Mouse (Mus musculus): ENCODE results near the gene Cypt3.

Gene Cypt3

DNA sequence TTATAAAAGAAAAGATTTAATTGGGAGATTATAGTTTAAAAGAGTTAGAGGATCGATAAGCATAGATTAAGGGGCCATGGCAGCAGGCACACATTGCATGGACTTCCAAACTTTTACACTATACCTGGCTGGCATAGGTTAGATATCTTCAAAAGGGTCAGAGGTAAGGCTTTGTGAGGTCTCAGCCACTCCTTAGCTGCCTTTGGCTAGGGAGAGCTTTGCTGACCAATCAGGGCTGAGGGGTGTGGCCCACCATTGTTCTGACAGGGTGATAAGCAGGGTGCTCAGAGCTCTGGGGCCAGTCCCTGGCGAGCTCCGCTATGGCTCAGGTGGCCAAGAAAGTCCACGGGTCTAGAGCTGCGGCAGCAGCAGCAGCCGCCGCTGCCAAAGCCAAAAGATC, at the start of gene Cypt3:
Cypt3 (plus strand) TSS at position 301 of the 400 bp plus-strand sequence.
- DNase-seq (ENCODE audit: low read depth in 1 of 2, low spot score in 2 of 2) = no peak

DNA sequence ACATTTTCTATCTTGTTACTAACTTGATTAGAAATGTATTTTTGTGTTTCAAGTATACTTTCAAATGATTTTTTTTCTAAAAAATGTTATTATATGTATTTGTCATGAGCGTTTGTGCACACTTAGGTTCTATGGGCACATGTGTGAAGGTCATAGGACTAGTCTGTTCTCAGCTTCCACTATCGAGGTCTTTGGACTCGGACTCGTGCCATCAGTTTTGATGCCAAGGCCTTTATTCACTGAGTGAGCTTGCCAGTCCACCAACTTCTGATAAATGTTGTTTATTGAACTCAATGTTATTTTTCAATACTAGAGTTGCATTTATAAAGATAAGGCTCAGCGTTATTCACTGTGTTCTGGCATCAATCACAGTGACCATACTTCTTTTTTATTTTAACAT, 42.9 kb upstream of the Cypt3 start:
- DNase-seq (ENCODE audit: low read depth in 1 of 2, low spot score in 2 of 2) = no peak

DNA sequence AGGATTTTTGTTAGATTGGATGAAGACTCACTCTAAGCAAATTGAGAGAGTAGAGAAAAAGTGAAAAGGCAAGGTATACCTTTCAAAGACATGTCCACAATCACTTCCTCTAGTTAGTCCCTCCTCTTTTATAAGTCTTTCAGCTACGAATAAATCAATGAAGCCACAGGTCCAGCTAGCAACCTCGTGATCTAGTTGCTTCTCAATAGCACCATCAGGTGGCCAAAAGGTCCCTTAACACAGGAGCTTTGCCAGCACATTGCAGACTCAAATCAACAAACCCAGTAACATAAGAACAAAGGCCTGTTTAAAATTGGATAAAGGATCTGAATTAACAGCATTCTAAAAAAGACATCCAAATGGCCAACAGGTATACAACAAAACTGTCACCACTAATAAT, 30.0 kb upstream of the Cypt3 start:
- no peak for DNase-seq (ENCODE audit: low read depth in 1 of 2, low spot score in 2 of 2)

DNA sequence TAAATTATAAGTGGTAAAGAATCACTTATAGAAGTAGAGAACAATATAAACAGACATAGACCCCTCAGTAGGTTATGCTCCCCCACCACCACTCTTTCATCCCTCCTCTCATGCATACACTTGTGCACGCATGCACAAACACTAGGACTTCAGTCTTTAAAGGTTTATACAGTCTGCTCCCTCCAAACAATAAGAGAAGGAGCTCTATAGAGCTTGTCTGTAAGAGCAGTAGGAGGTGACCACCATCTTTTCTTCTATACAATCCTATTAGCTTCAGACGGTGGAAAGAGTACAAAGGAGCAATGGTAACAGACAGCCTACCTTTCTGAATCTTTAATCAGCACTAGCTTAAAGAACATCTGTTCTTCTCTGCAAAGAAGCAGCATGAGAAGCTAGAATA, 1.8 kb upstream of the Cypt3 start:
- DNase-seq (ENCODE audit: low read depth in 1 of 2, low spot score in 2 of 2) = no peak

DNA sequence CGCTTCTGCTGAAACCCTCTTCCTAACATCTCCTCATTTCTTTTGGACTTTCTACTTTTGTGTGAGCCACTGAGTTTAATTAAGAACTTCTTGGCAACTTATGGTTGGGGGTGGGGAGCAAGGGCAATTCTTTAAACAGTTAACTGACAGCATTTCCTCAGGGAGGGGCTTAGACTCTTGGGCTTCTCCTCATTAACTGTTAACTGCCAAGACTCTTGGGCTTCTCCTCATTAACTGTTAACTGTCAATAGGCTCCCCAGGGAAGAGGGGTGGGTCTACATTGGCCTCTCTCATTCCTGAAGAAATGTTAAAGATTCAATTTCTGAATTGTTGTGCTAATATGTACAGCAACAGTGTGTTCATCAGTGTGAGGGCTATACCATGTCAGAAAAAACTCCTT, 6.3 kb downstream of the Cypt3 start:
- no peak for DNase-seq (ENCODE audit: low read depth in 1 of 2, low spot score in 2 of 2)

DNA sequence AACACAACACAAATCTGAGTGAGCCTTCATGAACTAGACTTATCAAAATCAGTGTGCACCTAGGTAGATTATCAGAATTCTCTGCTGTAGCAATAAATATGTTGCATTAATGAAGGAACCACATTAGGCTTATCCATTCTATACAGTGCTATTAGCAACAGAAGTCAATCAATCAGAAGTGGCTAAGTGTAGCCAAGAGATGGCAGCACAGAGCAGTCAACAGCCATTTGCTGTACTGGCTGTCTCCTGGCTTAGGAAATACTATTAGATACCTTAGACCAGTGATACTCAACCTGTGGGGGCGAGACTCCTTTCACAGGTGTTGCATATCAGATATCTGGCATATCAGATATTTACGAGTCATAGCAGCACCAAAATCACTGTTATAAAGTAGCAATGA, 41.2 kb downstream of the Cypt3 start:
- no peak for DNase-seq (ENCODE audit: low read depth in 1 of 2, low spot score in 2 of 2)
